Mouse (Mus musculus) bone marrow, adult 2 months (tissue): ENCODE measurements around the gene Wwp2. TPM values are rescaled to one million over a fixed set of nuclear protein-coding genes. Genes with fewer than 3 reads are reported as not detected.

Source experiments
- H3K27ac ChIP-seq: fragments of 200-500 bp; 2 replicates; pipeline ENCODE4 v1.5.1; 2012; ENCODE audit warnings: low read depth, mild to moderate bottlenecking, control low read depth, inconsistent platforms, low read length; ENCODE audit not compliant: control insufficient read depth, poor library complexity, insufficient read depth
- H3K4me1 ChIP-seq: fragments of 200-500 bp; 2 replicates; pipeline ENCODE4 v1.6.1; 2011; ENCODE audit warnings: low read length; ENCODE audit not compliant: control insufficient read depth, insufficient read depth
- H3K4me3 ChIP-seq: fragments of 200-500 bp; replicated peaks from 2 replicates; pipeline ENCODE3; 2011; ENCODE audit warnings: mild to moderate bottlenecking, low read depth, low read length, control low read depth; ENCODE audit not compliant: control insufficient read depth
- CTCF ChIP-seq: fragments of 200-500 bp; IDR thresholded peaks from 2 replicates; pipeline ENCODE4 v1.5.1; 2011; ENCODE audit warnings: low read length, control low read depth; ENCODE audit not compliant: control insufficient read depth, insufficient read depth
- POLR2A ChIP-seq: fragments of 200-500 bp; IDR thresholded peaks from 2 replicates; pipeline ENCODE4 v1.6.1; 2011; ENCODE audit warnings: low read depth, mild to moderate bottlenecking, control low read depth, low read length, borderline replicate concordance; ENCODE audit not compliant: control insufficient read depth
- WGBS: fragments of 180-500 bp; shearing (Covaris S2); methylation state at CpG from one replicate; pipeline ENCODE4 v1.1.7; 2018; 5-methylcytosine and 5-hydroxymethylcytosine counted together
- polyA plus RNA-seq: library from polyadenylated mRNA; stranded (reverse); fragments of >200 nt; gene quantifications from 2 replicates; pipeline ENCODE4 v1.2.4, GENCODE M21; 2011; ENCODE audit warnings: low replicate concordance; ENCODE audit not compliant: missing spikeins, insufficient read depth, insufficient read length

Wwp2 gene
- polyA plus RNA-seq, 1 experiment = 103 TPM

- 81% methylated on average over 10 of the region's 10 CpGs for WGBS
- TF ChIP-seq POLR2A (no peak), CTCF (no peak)
Measured at GRCm38 (mm10) chr8:107413881-107414280, 22.3 kb upstream of the Wwp2 start.

GRCm38 (mm10) chr8:107417001-107417400 is 19.2 kb upstream of the Wwp2 start:
- TF ChIP-seq POLR2A (no peak), CTCF (no peak)

More at GRCm38 (mm10) chr8:107413881-107414280, 22.3 kb upstream of the Wwp2 start:
- H3K27ac ChIP-seq = no peak overlapping the region
- no peaks in the 10 kb centered on the region for H3K4me1 ChIP-seq
- no peak overlapping the region for H3K4me3 ChIP-seq

GRCm38 (mm10) chr8:107424176-107424575 is 12.0 kb upstream of the Wwp2 start:
- no peak overlapping the region for H3K27ac ChIP-seq
- 20% methylated on average over 9 of the region's 9 CpGs for WGBS
- no peak for TF ChIP-seq POLR2A
- TF ChIP-seq CTCF = no peak

More at GRCm38 (mm10) chr8:107417001-107417400, 19.2 kb upstream of the Wwp2 start:
- no peak overlapping the region for H3K27ac ChIP-seq
- WGBS = 90% methylated on average over 12 of the region's 12 CpGs
- no peak overlapping the region for H3K4me3 ChIP-seq
- H3K4me1 ChIP-seq = no peaks in the 10 kb centered on the region

DNA sequence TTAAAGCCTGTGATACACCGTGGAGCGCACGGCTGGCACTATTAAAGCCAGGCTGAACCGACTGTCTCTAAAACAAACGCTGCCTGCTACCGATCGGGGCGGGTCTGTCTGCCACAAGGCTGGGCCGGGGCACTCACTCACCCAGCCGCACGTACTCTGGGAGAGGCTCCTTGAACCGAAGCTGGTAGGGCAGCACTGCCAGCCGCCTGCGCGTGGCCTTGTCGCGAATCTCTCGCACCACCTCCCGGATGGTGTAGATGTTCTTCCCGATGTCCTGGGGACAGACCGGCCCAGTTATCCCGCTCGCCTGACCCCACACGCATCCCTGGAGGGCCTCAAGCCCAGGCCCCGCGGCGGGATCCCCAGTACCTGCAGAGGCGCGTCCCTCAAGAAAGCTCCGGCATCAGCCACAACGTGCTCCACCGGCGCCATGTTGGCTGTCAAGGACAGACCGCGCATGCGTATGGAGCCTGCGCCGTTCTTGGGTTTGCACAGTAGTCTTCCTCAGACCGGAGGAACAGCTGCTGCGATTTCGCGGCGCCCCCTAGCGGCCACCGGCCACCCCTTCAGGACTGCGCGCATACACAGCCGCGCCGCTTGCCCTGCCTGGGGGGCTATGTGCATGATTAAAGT is 11.5 kb upstream of the Wwp2 start, which contains the start of gene Nob1:
Gene Nob1, minus strand, starts transcription at position 455 of the 633 bp plus-strand sequence.
- peak within 1 kb of the TSS; percentile 88 for H3K4me3 ChIP-seq
- 1% methylated on average over 50 of the region's 50 CpGs for WGBS
- no peaks in the 10 kb centered on the region; the same call in 1 of the 2 replicates for H3K4me1 ChIP-seq
- peak within 1 kb of the TSS; percentile 58 for H3K27ac ChIP-seq
- TF ChIP-seq POLR2A = peak; percentile 75; the same call in 1 of the 2 replicates
- peak; percentile 93 for TF ChIP-seq CTCF

More at GRCm38 (mm10) chr8:107424176-107424575, 12.0 kb upstream of the Wwp2 start:
- Histone ChIP-seq H3K4me3 (peak overlapping the region; percentile 88), H3K4me1 (no peaks in the 10 kb centered on the region; the same call in 1 of the 2 replicates)

DNA sequence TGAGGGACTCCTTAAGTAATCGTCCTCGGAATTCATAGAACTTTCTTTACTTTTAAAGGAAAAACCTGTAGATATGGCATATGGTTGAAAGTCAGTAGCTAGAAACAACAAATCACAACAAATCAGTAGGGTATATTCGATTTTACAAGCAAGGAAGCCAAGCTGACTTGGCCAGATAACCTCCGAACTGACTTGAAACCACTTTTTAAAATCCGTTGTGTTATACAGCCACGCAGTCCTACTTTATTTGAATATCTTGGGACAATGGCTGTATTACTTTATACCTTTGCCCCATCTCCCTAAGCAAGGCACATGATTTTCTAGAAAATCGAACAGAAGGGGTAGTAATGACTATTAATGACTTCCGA is 11.0 kb upstream of the Wwp2 start:
- no peak for TF ChIP-seq CTCF
- no peak for TF ChIP-seq POLR2A
- WGBS = 31% methylated on average over 8 of the region's 8 CpGs
- Histone ChIP-seq H3K27ac (no peak overlapping the region), H3K4me3 (no peak overlapping the region), H3K4me1 (no peaks in the 10 kb centered on the region; the same call in 1 of the 2 replicates)

DNA sequence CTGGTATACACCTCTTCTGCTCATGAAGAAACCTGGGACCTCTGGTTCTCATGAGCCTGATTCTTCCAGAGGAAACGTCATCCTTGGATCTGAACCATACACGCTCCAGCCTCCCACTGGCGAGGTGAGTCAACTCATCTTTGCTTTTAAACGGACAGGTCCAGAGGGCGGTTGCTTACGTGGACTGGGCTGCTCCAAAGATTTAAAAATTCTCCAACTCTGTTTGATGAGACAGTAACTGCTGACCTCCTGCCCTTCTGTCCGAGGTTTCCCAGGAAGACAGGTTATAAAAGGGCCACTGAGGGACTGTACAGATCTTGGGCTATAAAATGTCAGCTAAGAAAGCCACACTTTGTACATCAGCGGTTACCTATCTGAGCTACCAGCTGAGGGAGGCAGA is 5.3 kb upstream of the Wwp2 start:
- TF ChIP-seq POLR2A (no peak), CTCF (no peak)
- no peak overlapping the region for H3K4me3 ChIP-seq
- no peaks in the 10 kb centered on the region; the same call in 1 of the 2 replicates for H3K4me1 ChIP-seq
- H3K27ac ChIP-seq = no peak overlapping the region
- WGBS = 81% methylated on average over 8 of the region's 8 CpGs

GRCm38 (mm10) chr8:107435421-107435961 is 674 bp upstream of the Wwp2 start:
- 19% methylated on average over 11 of the region's 11 CpGs for WGBS
- Histone ChIP-seq H3K4me3 (peak overlapping the region; percentile 65), H3K27ac (peak overlapping the region; percentile 96; the same call in 1 of the 2 replicates), H3K4me1 (peaks cover 1% of the 10 kb centered on the region; the same call in 1 of the 2 replicates)
- no peak for TF ChIP-seq POLR2A
- TF ChIP-seq CTCF = no peak

GRCm38 (mm10) chr8:107436841-107437421 is 766 bp downstream of the Wwp2 start:
- WGBS = 1% methylated on average over 16 of the region's 16 CpGs
- TF ChIP-seq CTCF = no peak
- no peak for TF ChIP-seq POLR2A
- peaks cover 1% of the 10 kb centered on the region; the same call in 1 of the 2 replicates for H3K4me1 ChIP-seq
- peak overlapping the region; percentile 96 for H3K27ac ChIP-seq
- H3K4me3 ChIP-seq = peak overlapping the region; percentile 85
